Mouse (Mus musculus): ENCODE measurements at regions not wholly inside any gene's neighbourhood (a gene's known extent, or its start where the extent isn't known, plus 50 kb on each side); places are given as distances from the start of the nearest gene placed in this dataset.

DNA sequence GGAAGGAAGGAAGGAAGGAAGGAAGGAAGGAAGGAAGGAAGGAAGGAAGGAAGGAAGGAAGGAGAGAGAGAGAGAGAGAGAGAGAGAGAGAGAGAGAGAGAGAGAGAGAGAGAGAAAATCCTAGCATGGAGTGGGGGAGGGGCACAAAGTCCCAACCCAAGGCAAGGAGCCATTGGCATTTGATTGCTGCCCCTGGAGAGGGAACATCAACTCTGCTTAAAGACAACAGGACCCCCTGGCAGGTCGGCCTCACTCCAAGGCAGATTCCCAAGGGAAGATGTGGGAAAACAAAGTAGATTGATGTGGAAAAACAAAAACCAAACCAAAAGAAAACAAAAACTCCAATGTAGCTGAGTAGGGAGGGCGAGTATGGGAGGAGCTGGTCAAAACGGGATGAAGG, 49.9 kb upstream of the Fzd10 start:
- no peak for DNase-seq

DNA sequence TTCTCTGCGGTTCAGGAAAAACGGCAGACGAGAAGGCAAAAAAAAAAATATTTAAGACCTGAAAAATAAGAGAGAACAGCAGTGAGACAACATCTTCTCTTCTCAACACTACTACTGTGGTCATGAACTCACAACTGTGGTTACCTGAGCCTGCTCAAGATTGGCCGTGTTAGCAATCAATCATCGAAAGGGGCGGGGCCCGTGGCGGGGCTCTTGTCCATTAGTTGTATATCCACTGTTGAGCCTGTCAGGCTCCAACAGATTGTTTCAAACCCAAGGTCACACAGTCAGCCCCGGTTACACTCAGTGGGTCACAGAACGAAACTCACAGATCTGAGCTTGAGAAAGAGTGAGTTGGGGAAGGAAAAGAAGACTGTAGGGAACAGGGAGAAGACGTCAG, 50.8 kb upstream of the Fzd10 start:
- DNase-seq = no peak

DNA sequence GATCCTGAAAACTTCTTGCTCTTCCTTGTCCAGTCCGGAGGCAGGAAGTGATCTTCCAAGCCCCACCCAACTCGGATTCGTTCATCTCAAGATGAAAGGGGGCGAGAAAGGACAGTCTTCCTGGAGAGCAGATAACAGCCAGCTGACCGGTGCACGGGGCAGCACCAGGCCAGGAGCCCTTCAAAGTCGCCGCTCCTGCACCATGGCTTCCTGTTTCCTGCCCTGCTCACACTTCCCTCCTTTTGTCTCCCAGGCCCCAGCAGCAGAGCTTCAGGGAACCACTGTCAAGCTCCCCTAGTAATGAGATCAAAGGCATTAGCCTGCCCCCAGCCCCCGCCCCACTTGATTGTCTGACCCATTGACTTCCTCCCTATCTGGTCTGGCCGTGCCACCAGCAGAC, 58.6 kb upstream of the Fzd10 start:
- no peak for DNase-seq

DNA sequence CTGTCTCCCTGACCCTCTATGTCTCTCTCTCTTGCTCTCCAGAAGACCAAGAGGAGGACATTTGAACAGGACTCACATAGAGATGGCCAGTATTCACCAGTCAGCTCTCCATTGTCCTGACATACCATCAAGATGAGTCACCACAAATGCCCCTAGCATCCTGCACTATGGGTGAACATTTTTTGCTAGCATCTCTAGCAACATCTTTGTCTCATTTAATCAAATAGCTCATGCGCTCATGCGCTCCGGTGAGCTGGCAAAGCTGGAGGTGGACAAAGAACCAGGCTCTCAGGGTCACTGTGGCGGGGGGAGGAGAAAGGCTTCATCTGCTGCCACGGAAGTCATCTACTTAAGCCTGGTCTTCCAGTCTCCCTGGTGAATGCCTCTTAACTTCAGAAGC, 62.0 kb upstream of the Fzd10 start:
- no peak for DNase-seq

DNA sequence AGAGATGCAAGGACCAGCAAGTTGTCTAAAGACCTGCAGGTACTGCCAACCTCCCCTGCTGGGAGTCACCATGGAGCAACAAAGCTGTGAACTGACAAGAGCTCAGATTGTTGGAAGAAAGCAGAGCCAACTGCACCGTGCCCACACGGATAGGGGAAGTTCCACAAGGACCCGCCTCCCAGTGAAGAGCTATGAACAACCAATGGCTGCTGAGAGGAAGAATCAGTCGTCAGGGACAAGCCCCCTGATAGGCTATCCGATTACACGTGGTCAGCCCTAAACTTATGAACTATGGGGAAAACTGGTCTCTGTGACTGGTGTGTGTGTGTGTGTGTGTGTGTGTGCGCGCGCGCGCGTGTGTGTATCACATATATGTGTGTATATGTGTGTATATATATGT, 63.4 kb upstream of the Fzd10 start:
- no peak for DNase-seq

DNA sequence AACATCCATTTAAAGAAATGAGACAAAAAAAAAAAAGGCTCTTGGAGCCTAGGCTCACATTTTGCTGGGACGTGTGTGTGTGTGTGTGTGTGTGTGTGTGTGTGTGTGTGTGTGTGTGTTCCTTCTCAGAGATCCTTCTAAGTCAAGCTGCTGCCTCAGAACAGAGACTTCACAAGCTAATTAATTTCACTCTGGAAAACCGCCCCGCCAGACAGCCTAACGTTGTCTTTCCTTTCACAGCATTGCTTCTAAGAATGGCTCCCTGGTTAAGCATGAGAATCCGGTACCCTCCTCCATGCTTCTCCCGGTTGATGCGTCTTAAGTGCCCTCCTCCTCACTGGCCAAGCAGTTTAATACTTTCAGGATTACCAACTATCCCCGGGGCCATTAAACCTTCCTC, 64.3 kb upstream of the Fzd10 start:
- DNase-seq = no peak

DNA sequence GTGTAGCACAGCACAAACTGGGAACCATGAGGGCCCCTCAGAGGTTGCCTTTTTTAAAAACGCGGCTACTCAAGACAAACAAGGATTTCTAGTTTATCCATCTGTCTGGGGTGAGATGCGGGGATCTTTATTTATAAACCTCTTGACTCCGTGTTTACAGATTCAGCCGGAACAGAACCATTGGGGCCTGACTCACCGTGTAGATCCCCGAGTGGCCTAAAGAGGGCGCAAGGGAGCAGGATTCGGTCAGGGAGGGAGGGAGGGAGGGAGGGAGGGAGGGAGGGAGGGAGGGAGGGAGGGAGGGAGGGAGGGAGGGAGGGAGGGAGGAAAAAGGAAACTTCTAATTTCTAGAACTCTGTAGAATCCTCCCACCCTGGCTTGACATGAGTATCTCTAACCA, 73.4 kb upstream of the Fzd10 start:
- no peak for DNase-seq

DNA sequence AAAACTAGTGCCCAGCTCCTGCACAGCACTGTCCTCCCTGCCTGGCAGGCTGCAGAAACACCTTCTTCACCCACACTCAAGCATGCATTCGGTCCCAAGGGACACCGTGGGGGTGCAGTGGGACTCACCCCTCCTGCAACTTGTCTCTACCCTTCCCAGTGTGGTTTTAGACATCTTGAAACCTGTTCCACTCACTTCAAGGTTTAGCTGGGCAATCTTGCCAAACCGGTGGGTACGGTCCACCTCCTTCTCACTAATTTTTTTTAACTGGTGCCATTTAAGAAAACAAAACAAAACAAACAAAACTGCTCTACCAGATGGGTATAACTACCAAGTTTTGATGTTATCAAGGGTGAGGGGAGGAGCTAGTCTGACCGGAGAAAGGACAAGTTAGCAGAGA, 74.2 kb upstream of the Fzd10 start:
- no peak for DNase-seq

DNA sequence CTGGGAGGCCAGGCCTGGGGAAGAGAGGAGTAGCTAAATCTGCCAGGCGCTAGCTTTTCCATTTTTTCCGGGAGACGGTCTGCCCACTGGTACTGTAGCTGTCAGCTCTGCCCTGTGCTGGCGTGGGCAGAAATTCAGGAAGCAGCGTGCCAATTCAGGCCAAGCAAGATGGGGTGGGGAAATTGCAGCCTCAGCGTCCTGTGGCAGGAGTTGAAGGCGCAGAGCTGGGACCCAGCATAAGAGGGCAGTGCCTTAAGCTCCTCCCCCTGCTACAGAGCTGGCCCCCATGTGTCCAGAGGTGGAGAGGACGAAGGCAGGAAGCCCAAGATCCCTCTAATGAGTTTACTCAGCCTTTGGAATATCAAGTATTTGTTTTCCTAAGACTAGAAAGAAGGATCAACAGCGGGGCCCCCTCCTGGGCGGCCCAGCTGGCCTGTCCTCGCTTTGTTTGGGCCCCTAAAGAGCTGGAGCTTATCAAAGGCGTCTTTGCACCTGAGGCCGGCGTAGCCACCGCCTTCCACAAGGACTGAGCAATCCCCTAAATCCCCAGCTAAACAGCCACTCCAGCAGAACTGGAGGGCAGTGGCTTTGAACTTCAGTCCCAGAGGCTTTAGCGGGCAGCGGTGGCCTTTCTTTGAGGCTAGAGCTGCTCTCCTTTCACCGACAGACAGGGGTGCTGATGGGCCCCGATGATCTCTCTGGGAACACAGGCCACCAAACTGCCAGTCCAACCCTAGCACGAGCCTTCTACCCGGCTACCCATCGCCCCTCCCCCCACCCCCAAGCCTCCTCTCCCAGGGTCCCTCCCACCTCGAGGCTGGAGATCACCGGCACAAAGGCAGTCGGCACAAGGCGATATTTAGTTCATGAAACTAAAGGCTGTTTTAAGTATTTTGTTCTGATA, 76.0 kb upstream of the Fzd10 start:
- no peak for DNase-seq

DNA sequence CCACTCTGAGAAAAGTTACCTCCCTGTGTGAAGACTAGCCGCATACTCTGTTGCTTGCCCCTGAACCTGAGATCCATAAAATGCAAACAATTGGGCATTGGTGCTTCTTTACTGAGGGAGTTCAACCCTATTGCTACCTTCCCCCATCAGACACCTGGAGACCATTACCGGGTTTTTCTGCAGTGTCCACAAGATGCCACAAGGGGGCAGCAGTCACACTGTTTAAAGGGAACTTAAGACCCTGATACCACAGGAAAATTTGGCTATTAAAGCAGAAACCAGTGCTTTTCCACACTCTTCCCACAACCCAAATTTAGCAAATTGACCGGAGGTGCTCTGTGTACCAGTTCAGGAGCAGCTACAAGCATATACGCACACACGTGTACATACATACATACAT, 78.0 kb upstream of the Fzd10 start:
- no peak for DNase-seq

DNA sequence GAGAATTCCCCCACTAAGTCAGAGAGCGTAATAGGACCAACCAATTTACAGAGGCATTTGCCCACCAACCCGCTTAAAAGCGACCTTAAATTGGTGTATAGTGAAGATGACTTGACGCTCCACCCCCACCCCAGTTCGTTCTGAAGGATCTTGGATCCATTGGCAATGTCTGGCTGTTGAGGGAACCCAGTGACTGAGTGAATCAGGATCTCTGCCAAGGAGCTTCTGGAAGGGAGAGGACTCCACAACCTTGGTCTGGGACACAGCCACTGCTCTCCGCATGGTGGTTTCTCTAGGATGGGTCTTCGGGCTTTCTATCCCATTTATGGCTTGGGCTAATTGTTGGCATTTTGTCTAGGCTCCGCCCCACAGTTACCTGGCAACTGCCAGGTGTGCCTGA, 83.3 kb upstream of the Fzd10 start:
- DNase-seq = no peak

DNA sequence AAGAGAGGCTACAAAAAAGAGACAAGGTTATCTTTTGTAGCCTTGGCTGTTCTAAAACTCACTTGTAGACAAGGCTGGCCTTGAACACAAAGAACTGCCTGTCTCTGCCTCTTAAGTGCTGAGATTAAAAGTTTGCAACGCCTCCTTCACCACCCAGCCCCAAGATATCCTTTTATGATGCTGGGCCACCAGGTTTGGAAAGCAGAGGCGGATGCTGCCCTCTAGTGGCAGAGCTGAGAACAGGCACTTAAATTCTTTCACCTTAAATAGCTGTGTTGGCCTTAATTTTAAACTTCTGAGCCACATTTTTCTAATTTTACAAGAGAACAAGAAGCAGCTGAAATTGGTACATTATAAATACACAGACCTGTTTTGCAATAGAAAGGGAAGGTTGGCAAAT, 82.5 kb upstream of the Tmem132d start:
- no peak for DNase-seq

DNA sequence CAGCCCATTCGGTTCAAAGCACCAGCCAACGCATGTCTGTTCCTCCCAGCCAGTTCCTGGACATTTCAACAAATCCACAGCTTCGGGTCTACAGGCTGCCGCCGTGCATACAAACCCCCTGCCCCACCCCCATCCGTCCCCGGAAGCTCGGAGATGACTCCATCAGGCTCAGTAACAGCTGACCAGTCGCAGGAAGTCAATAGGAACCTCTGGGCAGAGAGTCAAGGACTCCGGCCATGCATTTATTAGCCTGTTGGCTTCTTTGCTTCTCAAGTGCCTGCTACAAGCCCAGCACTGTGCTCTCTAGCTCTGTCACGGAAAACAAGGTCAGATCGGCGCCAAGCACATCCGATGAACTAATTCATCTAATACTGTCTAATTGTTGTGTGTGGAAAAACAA, 80.4 kb upstream of the Tmem132d start:
- no peak for DNase-seq

DNA sequence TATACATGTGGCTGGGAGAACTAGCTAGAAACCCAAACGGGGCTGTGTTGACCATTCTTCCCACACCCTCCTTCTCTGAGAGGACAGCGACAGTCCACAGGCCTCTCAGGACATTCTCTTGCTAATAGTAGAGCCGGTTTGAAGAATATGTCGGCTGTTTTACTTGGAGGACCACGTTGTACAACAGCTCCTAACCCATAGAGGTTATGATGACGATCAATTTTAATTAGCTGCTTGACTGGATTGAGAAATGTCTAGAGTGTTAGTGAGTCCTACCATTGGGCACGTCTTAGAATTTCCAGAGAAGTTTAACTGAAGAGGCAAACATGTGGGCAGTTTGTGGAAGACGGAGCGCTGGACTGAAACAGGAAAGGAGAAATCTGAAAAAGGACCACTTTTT, 79.7 kb upstream of the Tmem132d start:
- DNase-seq = no peak

DNA sequence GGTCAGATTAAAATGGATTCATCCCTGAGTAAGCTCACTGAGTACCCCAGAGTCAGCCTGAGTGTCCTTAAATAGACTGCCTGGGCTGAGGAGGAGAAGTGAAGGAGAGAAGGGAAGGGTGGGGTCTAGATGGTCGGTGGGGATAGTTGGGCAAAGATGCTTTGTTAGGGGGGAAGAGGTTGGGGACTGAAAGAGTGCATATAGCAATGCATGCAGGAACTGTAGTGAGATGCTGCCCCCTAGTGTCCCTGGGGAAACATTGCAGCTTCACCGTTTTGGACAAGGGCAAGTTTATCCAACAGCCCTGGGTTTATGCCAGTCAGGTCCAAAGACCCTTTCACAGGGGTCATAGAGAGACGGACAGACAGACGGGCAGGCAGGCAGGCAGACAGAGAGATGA, 71.6 kb upstream of the Tmem132d start:
- no peak for DNase-seq

DNA sequence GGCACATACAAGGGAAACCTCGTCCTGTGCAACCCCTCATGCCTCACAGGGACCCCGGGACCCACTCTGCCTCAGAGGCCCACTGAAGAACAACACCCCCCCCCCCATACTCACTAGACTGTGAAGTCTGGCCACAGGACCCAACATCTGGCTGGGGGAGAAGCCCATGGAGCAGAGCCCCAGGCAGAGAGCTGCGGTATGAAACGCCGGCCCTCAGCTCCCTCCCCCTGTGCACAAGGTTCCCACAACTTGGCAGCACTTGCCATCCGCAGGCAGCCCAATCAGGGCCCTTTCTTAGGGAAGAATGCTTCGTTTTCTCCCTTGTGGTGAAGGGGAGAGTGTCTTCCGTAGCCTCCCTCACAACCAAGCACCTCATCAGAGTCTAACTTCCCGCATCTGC, 66.6 kb upstream of the Tmem132d start:
- DNase-seq = no peak

DNA sequence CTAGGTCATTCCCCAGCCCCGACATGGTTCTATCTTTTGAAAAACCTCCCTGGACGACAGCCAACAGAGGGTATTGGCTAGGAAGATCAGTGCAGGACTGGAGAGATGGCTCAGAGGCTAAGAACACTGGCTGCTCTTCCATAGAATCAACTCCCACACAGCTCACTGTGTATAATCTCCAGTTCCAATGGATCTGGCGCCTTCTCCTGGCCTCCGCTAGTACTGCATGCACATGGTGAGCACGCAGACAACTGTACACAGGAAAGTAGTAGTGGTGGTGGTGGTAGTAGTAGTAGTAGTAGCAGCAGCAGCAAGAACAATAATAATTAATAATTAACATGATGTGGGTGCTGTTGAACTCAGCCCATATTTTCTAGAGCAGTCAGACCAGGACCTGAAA, 66.2 kb upstream of the Tmem132d start:
- peak; percentile 35 for DNase-seq

DNA sequence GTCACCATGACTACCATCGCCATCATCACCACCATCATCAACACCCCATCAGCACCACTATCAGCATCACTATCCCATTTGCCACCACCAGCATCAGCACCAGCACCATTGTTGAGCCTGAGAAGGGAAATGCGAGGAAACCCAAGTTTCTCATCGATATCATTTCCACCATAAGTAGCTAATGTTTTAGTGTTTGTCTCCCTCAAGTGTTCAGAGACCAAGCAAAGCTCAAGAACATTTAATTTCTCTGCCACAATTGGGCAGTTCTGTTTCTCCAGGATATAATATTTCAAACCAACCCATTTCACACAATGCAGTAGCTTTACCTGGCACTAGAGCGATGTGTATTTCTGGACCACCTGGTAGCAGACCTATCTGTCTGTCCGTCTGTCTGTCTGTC, 59.7 kb upstream of the Tmem132d start:
- no peak for DNase-seq

DNA sequence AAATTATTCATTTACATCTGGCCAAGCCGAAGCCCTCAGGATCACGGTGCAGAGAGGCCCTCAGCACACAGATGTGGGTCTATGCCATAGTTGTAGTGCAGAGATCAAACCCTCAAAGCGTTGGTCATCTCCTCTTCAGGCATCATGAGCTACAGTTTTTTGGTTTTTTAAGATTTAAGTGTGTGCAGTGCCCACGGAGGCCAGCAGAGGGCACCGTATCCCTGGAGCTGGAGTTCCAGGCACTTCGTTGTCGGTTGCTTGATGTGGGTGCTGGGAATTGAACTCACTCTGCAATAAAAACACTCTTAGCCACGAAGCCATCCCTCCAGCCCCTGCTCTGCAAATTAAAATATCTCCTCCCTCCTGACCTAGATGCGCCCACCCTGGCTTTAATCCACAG, 58.3 kb upstream of the Tmem132d start:
- DNase-seq = no peak

DNA sequence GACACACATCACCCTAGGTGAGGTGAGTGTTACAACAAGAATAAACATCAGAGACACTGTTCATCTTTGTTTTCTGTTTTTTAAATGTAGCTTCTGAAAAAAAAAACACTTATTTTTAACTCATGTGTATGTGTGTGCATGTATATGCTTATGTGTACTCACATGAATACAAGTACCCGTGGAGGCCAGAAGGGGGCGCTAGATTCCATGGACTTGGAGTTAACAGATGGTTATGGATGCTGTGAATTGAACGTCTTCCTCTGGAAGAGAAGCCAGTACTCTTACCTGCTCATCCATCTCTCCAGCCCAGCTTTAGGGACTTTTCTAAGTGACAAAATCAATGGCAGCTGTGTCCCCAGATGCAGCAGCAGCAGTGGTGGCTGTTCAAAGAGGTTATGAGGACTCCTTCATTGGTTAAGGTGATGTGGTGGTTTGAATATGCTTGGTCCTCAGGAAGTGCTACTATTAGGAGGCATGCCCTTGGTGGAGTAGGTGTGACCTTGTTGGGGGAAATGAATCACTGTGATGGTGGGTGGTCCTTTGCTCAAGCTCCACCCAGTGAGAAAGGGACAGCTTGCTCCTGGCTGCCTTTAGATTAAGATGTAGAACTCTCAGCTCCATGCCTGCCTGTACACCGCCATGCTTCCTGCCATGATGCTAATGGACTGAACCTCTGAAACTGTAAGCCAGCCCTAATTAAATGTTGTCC, 56.1 kb upstream of the Tmem132d start:
- no peak for DNase-seq

DNA sequence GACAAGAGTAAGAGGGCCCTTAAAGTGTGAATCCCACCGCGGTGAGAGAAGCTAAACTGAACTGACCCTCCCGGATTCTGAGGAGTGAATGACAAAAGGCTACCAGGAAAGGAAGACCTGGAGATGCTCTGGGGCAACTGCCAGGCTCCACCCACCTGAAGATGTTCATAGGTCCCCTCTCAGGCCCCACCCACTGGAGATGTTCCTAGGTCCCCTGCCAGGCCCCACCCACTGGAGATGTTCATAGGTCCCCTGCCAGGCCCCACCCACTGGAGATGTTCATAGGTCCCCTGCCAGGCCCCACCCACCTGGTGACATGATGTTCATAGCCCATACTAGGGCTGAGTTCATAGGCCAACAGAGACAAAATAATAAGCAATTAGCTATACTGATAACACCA, 54.5 kb upstream of the Tmem132d start:
- DNase-seq = no peak

DNA sequence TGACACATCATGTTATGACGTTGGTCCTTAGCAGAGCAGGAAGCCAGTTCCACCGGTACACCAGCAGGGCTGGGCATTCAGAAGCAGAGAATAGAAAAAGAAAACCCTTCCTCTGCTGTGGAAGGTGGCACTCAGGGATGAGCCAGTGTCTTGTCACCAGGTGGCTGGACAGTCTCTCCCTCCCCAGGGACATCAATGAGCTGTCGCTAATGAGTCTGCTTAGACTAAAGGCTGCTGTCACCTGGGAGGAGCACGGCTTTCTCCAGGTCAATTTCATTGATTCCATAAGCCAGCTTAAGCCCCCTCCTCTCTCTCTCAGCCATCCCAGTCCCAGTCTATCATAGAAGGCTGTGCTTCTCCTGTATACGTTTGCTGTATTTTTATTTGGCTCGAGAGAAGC, 51.2 kb upstream of the Tmem132d start:
- peak; percentile 3 for DNase-seq

DNA sequence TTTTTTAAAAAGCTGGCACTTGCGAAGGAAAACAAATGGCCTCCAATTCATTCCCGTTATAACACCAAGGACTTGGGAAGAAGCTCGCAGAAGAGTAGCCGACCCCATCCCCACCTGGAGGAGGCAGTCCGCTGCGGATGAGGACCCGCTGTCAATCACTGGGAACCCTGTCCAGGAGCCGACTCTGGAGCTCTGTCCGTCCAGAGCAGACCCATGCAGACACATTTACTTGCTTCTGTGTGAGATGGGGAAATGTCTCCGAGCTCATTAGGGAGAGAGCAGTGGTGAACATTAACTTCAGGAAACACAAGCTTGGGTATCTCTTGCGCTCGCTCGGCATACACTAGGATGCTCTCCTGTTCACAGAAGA, 50.5 kb upstream of the Tmem132d start:
- DNase-seq = no peak

DNA sequence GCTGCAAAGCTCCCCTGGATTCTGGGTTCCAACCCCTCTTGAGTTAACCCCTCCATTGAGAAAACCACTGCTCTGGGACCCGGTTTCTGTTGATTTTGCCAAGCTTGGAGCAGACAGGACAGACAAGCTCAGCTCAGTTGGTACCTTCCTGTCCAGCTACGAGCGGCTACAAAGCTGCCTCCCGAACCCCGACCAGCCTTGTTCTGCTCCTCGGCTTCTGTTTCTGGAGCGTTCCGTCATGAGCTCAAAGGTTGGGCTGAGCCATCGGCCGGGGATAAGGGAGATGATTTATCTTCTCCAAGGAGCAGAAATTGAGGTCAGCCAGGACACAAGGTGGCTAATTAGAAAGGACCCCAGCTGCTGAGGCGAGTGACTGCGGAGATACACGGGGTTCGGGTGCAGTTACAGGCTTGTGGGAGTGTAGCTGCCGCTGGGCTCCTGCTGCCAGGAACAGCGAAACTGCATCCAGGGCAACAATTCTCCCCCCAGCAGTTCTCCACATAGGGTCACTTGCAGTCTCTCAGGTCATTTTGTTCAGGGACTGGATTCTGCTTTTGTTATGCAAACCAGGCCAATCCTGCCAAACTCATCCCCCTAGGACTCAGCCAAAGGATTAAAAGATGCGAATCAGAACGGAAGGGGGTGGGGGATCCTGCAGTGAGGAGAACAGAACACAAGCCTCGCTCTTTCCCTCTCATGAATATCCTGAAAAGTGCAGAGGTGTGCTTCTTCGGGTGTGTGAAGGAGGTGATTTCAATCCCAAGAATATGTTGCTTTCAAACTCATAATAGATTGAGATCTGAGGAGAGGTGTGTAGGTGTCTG, 50.0 kb upstream of the Tmem132d start:
- peak; percentile 14 for DNase-seq

Measured in right cerebral cortex, postnatal 25 days (tissue).